Mouse (Mus musculus): ENCODE measurements at regions not wholly inside any gene's neighbourhood (a gene's known extent, or its start where the extent isn't known, plus 50 kb on each side); places are given as distances from the start of the nearest gene placed in this dataset.

- TF ChIP-seq MAFK (IDR thresholded peaks at IDR 0.05; ENCODE audit: insufficient read depth, low read depth, low read length) (no peak), CHD2 (IDR thresholded peaks at IDR 0.05; ENCODE audit: low read depth, low read length) (no peak), ZNF384 (IDR thresholded peaks at IDR 0.05; ENCODE audit: low read depth, low read length) (no peak), ZC3H11A (IDR thresholded peaks at IDR 0.05; ENCODE audit: borderline replicate concordance, low read depth, low read length) (no peak), HCFC1 (IDR thresholded peaks at IDR 0.05; ENCODE audit: borderline replicate concordance, insufficient read depth, low read length) (no peak)
These were observed 280.1 kb downstream of the Slc4a3 start for GRCm38 (mm10) chr1:75826202-75826601.

All from ES-E14 (cell line).